Mouse (Mus musculus) stomach, postnatal 0 days (tissue): Measurements from ENCODE around the gene Cited2.

Experiments used
- CTCF ChIP-seq: IDR thresholded peaks from 2 replicates; pipeline ENCODE4 v1.5.1; 2016; ENCODE audit warnings: antibody characterized with exemption, low read depth, mild to moderate bottlenecking, moderate library complexity
- EP300 ChIP-seq: optimal IDR thresholded peaks from 2 replicates; pipeline ENCODE3; 2016; ENCODE audit warnings: antibody characterized with exemption

GRCm38 (mm10) chr10:17772364-17772763 lies 49.3 kb downstream of the Cited2 start:
- TF ChIP-seq CTCF (no peak), EP300 (no peak)
